Mouse (Mus musculus) forebrain, embryonic 10.5 days (tissue): ENCODE data around the gene Sall1. TPM values are rescaled to one million over a fixed set of nuclear protein-coding genes. Genes with fewer than 3 reads are reported as not detected.
A peak's percentile ranks its signal among the peaks of the same experiment; 100 is the strongest.

Source experiments
- DNase-seq: peaks from one replicate; pipeline ENCODE4 v3.0.0-alpha.2; 2017; ENCODE audit warnings: low spot score; ENCODE audit errors: extremely low spot score
- H3K27ac ChIP-seq: fragments of 300-500 bp; sonication (generic); 2 replicates; pipeline ENCODE4 v1.5.1; 2016; ENCODE audit warnings: mild to moderate bottlenecking
- H3K27me3 ChIP-seq: fragments of 300-500 bp; sonication (generic); 2 replicates; pipeline ENCODE4 v1.6.1; 2016; ENCODE audit warnings: mild to moderate bottlenecking; ENCODE audit not compliant: poor library complexity, severe bottlenecking
- H3K36me3 ChIP-seq: fragments of 300-500 bp; sonication (generic); replicated peaks from 2 replicates; pipeline ENCODE4 v1.6.1; 2016; ENCODE audit warnings: mild to moderate bottlenecking, moderate library complexity
- H3K4me1 ChIP-seq: fragments of 300-500 bp; sonication (generic); 2 replicates; pipeline ENCODE4 v1.6.1; 2016
- H3K4me3 ChIP-seq: fragments of 300-500 bp; sonication (generic); 2 replicates; pipeline ENCODE4 v1.5.1; 2016; ENCODE audit warnings: mild to moderate bottlenecking, moderate library complexity
- H3K9me3 ChIP-seq: fragments of 300-500 bp; sonication (generic); 2 replicates; pipeline ENCODE4 v1.6.1; 2016; ENCODE audit warnings: mild to moderate bottlenecking, moderate library complexity
- WGBS: fragments of 180-500 bp; shearing (Covaris S2); methylation state at CpG from one replicate; pipeline ENCODE4 v1.1.7; 2016; 5-methylcytosine and 5-hydroxymethylcytosine counted together
- polyA plus RNA-seq: library from polyadenylated mRNA; unstranded; fragments of >200 nt; fragmentation: Nextera tagmentation; extraction: Ambion mirVana; gene quantifications from 2 replicates; pipeline ENCODE4 v1.2.1, GENCODE M21; 2016

The Sall1 gene
- polyA plus RNA-seq, 1 experiment from 2014 or later = 12.2 TPM

DNA sequence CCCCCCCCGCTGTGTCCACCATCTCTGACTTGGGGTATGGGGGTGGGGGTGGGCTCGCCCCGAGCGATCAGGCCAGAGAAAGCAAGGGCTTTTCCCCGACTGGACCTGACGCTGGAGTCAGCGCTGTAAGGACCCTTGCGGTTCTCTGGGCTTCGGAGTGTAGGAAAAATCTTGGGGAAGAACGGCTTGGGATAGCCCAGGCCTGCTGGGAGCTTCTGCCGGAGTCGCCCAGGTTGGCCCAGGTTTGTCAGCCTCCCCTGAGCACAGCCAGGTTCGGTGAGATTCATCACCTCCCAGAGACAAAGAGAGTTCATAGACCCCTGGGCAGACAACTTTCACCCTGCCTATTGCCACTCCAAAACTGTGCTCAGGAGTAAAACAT lies 17.8 kb downstream of the Sall1 start:
- Histone ChIP-seq H3K27me3 (peaks cover 75% of the 10 kb centered on the region), H3K9me3 (no peaks in the 10 kb centered on the region), H3K27ac (peak overlapping the region; percentile 78), H3K36me3 (peaks cover 36% of the 10 kb centered on the region), H3K4me1 (peaks cover 51% of the 10 kb centered on the region), H3K4me3 (peak overlapping the region; percentile 53)
- WGBS = 7% methylated on average over 13 of the region's 13 CpGs
- DNase-seq = peak; percentile 32

DNA sequence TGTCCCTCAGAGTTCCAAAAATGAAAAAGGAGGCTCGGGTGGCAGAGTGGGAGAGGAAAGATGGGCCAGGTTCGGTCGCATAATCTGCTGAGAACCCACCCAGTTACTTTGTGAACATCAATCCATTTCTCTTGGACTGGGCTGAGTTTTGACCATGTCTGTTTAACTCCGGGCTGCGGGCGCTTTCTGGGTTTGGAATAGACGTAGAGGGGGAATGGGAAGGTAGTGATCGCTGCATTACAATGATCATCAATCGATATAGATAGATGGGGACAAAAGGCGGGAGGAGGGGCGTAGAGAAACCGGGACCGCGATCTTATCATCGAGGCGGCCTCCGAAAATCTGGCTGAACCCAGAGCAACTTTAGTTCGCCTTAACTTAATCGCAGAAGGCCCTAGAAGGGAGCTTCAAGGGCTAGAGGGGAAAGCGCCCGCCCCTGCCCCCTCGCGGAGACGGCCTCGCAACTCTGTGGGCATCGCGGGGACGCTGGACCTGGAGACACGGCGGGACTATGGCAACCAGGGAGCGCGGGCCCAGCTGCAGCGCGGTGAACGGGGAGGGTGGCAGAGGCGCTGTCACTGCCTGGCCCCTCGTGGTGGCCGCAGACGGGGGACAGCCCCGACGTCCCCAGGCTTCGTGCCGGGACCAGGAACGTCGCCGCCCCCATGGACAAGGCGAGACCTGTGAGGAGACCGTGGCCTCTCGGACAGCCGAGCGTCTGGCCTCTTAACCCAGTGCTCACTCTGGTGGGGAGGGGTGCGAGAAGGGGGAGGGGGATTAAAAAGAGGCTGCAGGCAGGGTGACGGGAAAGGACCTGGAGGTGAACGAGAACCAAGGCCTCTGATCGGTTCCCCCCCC lies 18.5 kb downstream of the Sall1 start:
- DNase-seq = peak; percentile 60
- 4% methylated on average over 55 of the region's 55 CpGs for WGBS
- Histone ChIP-seq H3K4me3 (peak overlapping the region; percentile 53), H3K27me3 (peaks cover 70% of the 10 kb centered on the region), H3K4me1 (peaks cover 56% of the 10 kb centered on the region), H3K27ac (peak overlapping the region; percentile 78), H3K36me3 (peaks cover 30% of the 10 kb centered on the region), H3K9me3 (no peaks in the 10 kb centered on the region)

DNA sequence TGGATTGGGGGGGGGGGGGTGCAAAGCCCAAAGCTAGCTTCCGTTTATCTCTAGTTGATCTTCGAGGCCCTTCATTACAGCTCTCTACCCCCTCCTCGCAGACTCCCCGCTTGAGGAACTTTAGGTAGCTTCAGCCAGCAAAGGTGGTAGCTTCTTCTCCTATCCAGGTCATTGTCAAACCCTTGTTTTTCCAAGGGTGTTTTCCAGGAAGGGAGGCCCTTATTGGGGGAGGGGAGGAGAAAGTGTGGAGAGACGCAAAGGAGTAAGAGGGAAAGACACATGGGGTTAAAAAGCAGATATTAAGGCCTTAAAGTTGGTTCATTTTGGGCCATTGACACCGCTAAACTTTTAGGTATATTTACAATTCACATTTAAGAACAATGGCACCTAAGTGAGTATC lies 19.2 kb downstream of the Sall1 start:
- no peaks in the 10 kb centered on the region for H3K9me3 ChIP-seq
- no peak overlapping the region for H3K4me3 ChIP-seq
- peaks cover 76% of the 10 kb centered on the region for H3K27me3 ChIP-seq
- DNase-seq = no peak
- H3K36me3 ChIP-seq = peaks cover 23% of the 10 kb centered on the region
- H3K27ac ChIP-seq = no peak overlapping the region
- WGBS = 17% methylated on average over 6 of the region's 6 CpGs
- peaks cover 60% of the 10 kb centered on the region for H3K4me1 ChIP-seq

DNA sequence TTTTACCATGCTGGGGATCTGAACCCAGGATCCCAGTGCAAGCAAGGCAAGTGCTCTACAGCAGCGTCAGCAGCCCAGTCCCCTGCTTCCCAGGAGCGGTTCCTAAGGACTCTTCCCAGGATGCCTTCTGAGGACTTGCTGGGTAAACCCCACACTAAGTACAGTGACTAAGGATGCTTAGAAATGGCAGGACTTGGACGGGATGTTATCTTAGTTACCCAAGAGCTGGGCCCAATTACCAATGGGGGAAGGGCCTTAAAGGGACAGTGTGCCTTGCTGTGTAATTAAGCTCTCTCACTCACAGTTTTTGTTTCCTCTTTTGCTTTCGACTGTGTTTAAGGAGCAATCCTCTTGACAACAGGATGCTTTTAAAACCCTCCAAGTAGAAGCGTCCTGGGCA lies 22.8 kb downstream of the Sall1 start:
- no peaks in the 10 kb centered on the region for H3K36me3 ChIP-seq
- DNase-seq = no peak
- H3K4me3 ChIP-seq = no peak overlapping the region
- H3K27ac ChIP-seq = peak overlapping the region; percentile 58
- no peaks in the 10 kb centered on the region for H3K9me3 ChIP-seq
- peaks cover 45% of the 10 kb centered on the region for H3K4me1 ChIP-seq
- peaks cover 50% of the 10 kb centered on the region for H3K27me3 ChIP-seq
- WGBS = 5% methylated on average over 5 of the region's 5 CpGs

DNA sequence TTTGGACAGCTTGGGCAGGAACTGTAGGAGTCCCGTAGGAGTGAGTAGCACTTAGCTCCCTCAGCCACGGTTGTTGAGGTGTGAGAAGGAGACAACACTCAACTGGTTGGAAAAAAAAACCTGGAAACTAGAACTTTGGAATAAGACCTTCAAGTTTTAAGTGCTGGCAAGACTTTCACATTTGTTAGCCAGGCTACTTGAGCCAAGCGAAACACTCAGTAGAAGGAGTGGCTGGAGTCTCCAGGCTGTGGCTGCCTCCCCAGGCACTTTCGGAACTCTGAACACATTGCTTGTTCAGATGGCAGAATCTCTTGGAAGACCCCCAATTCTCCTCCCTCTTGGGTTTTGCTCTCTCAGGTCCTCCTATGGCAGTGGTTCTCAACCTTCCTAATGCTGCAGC lies 26.1 kb downstream of the Sall1 start:
- DNase-seq = no peak
- H3K4me1 ChIP-seq = peaks cover 25% of the 10 kb centered on the region
- H3K27me3 ChIP-seq = peaks cover 17% of the 10 kb centered on the region
- no peaks in the 10 kb centered on the region for H3K36me3 ChIP-seq
- H3K4me3 ChIP-seq = no peak overlapping the region
- WGBS = 82% methylated on average over 4 of the region's 4 CpGs
- no peak overlapping the region for H3K27ac ChIP-seq
- H3K9me3 ChIP-seq = no peaks in the 10 kb centered on the region

DNA sequence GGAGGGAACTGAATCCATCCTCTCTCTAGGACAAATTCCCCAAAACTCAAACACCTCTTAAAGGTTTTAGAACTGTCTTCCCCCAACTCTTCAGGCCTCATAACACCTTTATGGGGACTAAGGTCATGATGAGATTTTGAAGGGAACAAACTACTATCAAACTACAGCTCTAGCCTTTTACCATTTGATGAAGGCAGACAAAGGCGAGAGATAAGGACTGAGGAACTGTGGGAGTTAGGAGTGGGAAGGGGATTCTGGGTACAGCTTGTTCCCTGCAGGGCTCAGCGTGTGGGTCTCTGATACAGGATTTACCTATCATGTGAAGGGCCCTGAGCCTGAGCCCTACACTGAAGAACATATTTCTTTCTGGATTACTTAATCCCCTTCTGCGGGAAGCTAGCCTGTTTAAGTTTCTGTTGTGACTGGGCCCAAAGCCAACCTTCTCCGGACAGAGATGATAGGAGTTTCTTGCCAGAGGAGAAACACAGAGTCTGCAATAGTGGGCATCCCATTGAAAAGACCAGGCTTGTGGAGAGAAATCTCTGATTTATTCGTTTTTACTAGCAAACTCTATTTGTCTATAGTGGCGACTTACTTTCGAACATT lies 27.4 kb downstream of the Sall1 start:
- Histone ChIP-seq H3K27me3 (peaks cover 15% of the 10 kb centered on the region), H3K4me1 (peaks cover 31% of the 10 kb centered on the region), H3K27ac (no peak overlapping the region), H3K9me3 (no peaks in the 10 kb centered on the region), H3K4me3 (no peak overlapping the region), H3K36me3 (no peaks in the 10 kb centered on the region)
- DNase-seq = no peak
- WGBS = 92% methylated on average over 7 of the region's 7 CpGs

DNA sequence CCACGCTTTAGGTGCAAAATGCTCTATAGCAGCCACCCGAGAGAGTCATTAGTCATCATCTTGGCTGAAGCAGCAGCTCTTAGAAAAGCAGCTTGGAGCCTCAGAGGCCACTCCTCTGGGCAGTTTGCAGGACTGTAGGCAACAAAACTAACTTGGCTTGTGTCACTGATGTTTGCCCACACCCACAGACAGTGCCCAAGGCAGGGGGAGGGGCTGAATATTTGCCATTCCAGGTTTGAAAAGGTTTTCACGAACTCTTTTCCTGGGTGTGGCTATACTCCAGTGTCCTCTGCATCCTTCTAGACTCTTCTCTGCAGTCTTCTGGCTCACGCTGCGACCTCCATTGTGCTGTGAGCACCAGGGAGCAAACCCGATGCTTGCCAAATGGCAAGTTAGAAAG lies 28.4 kb downstream of the Sall1 start:
- Histone ChIP-seq H3K27ac (no peak overlapping the region), H3K27me3 (peaks cover 25% of the 10 kb centered on the region), H3K36me3 (no peaks in the 10 kb centered on the region), H3K4me3 (no peak overlapping the region), H3K4me1 (peaks cover 22% of the 10 kb centered on the region), H3K9me3 (no peaks in the 10 kb centered on the region; the same call in 1 of the 2 replicates)
- no peak for DNase-seq
- 86% methylated on average over 6 of the region's 6 CpGs for WGBS

DNA sequence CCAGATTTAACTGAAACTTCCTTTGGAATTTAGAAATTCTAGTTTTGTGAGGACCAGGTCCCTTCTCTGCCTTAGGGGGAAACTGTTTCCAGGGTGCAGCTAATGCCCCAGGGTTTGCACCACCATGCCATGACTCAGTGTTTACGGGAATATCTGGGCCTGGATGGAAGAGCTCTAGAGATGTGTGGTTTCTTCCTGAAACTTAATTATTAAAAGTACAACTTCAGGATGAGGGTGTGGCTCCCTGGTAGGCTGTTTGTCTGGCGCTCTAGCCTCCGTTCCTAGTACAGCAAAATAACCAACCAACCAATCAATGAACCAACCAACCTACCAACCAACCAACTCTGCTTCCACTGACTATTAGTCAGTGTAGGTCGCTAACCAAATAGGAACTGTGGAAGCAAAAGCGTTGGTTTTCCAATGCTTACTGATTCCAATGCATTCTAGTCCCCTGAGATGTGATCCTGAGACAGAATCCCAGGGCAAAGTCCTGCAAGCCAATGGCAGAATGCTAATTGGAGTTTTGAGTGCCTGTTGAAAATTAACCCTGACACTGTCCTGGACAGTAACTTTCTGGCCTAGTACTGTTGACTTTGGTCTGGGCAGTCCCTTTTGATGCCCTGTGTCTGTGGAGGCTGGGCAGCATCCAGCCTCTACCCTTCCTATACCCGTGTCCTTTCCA lies 31.0 kb downstream of the Sall1 start:
- Histone ChIP-seq H3K4me1 (peaks cover 31% of the 10 kb centered on the region), H3K4me3 (no peak overlapping the region), H3K27ac (no peak overlapping the region), H3K36me3 (no peaks in the 10 kb centered on the region), H3K27me3 (peaks cover 34% of the 10 kb centered on the region), H3K9me3 (no peaks in the 10 kb centered on the region; the same call in 1 of the 2 replicates)
- WGBS = 85% methylated on average over 6 of the region's 6 CpGs
- no peak for DNase-seq

DNA sequence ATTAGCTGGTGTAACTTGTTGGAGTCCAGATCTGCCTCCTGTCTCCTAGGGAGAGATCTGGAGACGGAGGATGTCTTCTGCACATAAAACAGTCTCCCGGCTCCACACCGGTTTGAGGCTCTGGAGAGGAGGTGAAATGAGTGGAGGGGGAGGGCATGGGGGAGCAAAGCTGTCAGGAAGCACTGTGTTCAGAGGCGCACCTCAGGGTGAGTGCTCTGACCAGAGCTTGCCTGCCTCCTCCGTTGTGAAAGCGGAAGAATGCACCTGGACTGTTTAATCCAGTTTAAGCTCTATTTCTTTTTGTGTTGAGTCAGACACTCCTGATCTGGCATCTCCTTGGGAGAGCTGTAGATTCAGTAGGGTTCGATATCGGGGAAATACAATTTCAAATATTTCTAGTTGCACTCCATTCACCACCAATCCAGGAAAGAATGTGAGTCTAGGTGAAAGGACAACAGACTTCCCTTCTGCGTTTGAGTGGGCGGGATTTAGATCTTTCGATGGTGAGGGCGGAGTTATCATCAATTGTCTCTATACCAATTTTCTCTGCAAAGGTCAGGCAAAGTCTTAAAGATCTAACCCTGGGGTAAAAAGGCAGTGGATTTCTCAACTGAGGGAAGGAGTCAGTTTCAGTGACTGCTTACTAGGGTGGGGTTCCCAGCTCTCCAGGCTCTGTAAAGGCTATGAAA lies 31.8 kb downstream of the Sall1 start:
- no peaks in the 10 kb centered on the region; the same call in 1 of the 2 replicates for H3K9me3 ChIP-seq
- WGBS = 21% methylated on average over 12 of the region's 12 CpGs
- no peak for DNase-seq
- peaks cover 39% of the 10 kb centered on the region for H3K4me1 ChIP-seq
- H3K36me3 ChIP-seq = no peaks in the 10 kb centered on the region
- H3K27me3 ChIP-seq = peaks cover 42% of the 10 kb centered on the region
- H3K4me3 ChIP-seq = peak overlapping the region; percentile 13; the same call in 1 of the 2 replicates
- H3K27ac ChIP-seq = no peak overlapping the region

DNA sequence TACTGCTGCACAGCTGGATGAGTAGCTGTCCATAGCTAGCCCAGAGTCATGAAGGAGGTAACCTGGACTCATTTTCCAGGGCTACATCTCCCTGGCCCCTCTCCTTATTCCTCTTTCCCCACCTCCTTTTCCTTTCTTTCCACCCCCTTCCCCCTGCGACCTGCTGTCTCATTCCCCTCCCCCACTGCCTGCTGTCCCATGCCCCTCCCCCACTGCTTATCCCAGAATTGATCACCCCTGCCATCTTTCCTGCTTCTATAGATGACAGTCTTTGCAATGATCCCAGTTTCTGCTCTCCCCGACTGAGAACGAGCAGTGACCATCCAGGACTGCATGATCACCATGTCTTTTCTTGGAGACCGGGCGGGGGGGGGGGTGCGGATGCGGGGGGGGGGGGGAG lies 35.2 kb downstream of the Sall1 start:
- no peak for DNase-seq
- peaks cover 58% of the 10 kb centered on the region for H3K4me1 ChIP-seq
- H3K27ac ChIP-seq = no peak overlapping the region
- H3K9me3 ChIP-seq = peaks cover 7% of the 10 kb centered on the region; the same call in 1 of the 2 replicates
- H3K27me3 ChIP-seq = peaks cover 75% of the 10 kb centered on the region
- H3K36me3 ChIP-seq = no peaks in the 10 kb centered on the region
- WGBS = 18% methylated on average over 4 of the region's 7 CpGs
- no peak overlapping the region for H3K4me3 ChIP-seq

DNA sequence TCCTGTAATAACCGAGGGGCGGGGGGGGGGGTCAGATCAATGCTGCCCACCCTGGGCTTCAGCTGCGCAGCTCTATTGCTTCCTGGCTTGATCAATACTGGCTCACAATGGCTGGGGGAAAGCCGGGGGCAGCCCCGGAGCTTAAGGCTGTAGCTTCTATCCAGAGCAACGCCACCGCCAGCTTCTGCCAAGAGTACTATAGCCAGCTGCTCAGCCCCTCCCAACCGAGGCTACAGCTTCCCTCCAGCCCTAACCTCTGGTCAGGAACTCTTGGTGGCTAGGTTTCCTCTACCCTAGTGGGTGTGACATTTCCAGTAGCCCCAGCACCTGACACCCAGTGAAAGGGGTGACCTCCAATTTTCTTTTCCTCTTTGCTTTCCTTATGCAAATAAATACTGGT lies 36.8 kb downstream of the Sall1 start:
- Histone ChIP-seq H3K4me3 (peak overlapping the region; percentile 57), H3K36me3 (no peaks in the 10 kb centered on the region), H3K27ac (peak overlapping the region; percentile 60; the same call in 1 of the 2 replicates), H3K27me3 (peaks cover 90% of the 10 kb centered on the region), H3K4me1 (peaks cover 54% of the 10 kb centered on the region), H3K9me3 (peaks cover 7% of the 10 kb centered on the region; the same call in 1 of the 2 replicates)
- DNase-seq = peak; percentile 51
- 0% methylated on average over 8 of the region's 8 CpGs for WGBS

DNA sequence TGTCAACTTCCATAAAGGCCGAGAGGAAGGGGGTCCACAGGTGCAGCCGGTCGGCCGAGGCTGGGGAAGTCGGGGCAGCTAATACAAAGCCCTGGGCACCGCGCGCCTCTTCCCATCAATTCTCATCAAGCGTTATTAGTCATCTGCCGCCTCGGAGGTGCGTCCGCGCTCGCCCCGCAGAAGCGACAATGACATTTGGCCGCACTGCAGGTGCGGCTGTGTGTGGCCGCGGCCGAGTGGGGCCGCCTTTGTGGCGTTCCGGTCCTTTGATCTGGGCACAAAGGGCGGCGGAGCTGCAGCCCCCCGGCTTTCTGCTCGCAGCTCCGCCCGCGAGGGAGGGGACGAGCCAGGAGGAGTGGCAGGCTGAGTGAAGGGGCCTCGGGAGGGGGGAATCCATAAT lies 37.5 kb downstream of the Sall1 start:
- Histone ChIP-seq H3K9me3 (peaks cover 7% of the 10 kb centered on the region; the same call in 1 of the 2 replicates), H3K4me1 (peaks cover 50% of the 10 kb centered on the region), H3K4me3 (peak overlapping the region; percentile 57), H3K27ac (peak overlapping the region; percentile 65), H3K27me3 (peaks cover 90% of the 10 kb centered on the region), H3K36me3 (no peaks in the 10 kb centered on the region)
- DNase-seq = peak; percentile 55
- under 1% methylated on average over 34 of the region's 34 CpGs for WGBS
